Mouse (Mus musculus) small intestine, adult 2 months (tissue): Measurements from ENCODE around the gene Homer2. TPM values are rescaled to one million over a fixed set of nuclear protein-coding genes. Genes with fewer than 3 reads are reported as not detected.
A peak's percentile ranks its signal among the peaks of the same experiment; 100 is the strongest.

ENCODE experiments used
- H3K27ac ChIP-seq: fragments of 200-500 bp; 2 replicates; pipeline ENCODE4 v1.5.1; 2012; ENCODE audit warnings: low read depth, low read length, control low read depth, inconsistent platforms; ENCODE audit not compliant: insufficient read depth
- H3K27me3 ChIP-seq: fragments of 200-500 bp; 2 replicates; pipeline ENCODE4 v1.6.1; 2012; ENCODE audit warnings: mild to moderate bottlenecking, moderate library complexity, low read length, inconsistent platforms; ENCODE audit not compliant: control insufficient read depth, insufficient read depth
- H3K36me3 ChIP-seq: fragments of 200-500 bp; 2 replicates; pipeline ENCODE4 v1.6.1; 2012; ENCODE audit warnings: mild to moderate bottlenecking, low read length, control low read depth, inconsistent platforms; ENCODE audit not compliant: control insufficient read depth, insufficient read depth
- H3K4me1 ChIP-seq: fragments of 200-500 bp; 2 replicates; pipeline ENCODE4 v1.6.1; 2012; ENCODE audit warnings: low read length, inconsistent platforms, mixed read lengths; ENCODE audit not compliant: control insufficient read depth, insufficient read depth, insufficient read length
- H3K4me3 ChIP-seq: fragments of 200-500 bp; 2 replicates; pipeline ENCODE4 v1.5.1; 2012; ENCODE audit warnings: low read depth, mild to moderate bottlenecking, control low read depth, inconsistent platforms, low read length, moderate library complexity
- CTCF ChIP-seq: fragments of 200-500 bp; IDR thresholded peaks from 2 replicates; pipeline ENCODE4 v1.5.1; 2012; ENCODE audit warnings: low read depth, mild to moderate bottlenecking, control low read depth, inconsistent platforms, low read length, moderate library complexity, mixed read lengths; ENCODE audit not compliant: insufficient replicate concordance, insufficient read length; ENCODE audit errors: extremely low read depth
- POLR2A ChIP-seq: fragments of 200-500 bp; IDR thresholded peaks from 2 replicates; pipeline ENCODE4 v1.6.1; 2012; ENCODE audit warnings: low read depth, mild to moderate bottlenecking, control low read depth, inconsistent platforms, low read length, moderate library complexity
- WGBS: fragments of 180-500 bp; shearing (Covaris S2); methylation state at CpG from one replicate; pipeline ENCODE4 v1.1.7; 2018; 5-methylcytosine and 5-hydroxymethylcytosine counted together
- polyA plus RNA-seq: library from polyadenylated mRNA; depleted of rRNA; stranded (reverse); fragments of >200 nt; gene quantifications from 2 replicates; pipeline ENCODE4 v1.2.3, GENCODE M21; 2012

The Homer2 gene
- polyA plus RNA-seq, 1 experiment = 20.2 TPM

GRCm38 (mm10) chr7:81719216-81719661 lies 11.9 kb upstream of the Homer2 start:
- no peak for TF ChIP-seq POLR2A
- TF ChIP-seq CTCF = no peak
- Histone ChIP-seq H3K27ac (no peak overlapping the region), H3K36me3 (no peaks in the 10 kb centered on the region), H3K27me3 (no peaks in the 10 kb centered on the region), H3K4me1 (peaks cover 7% of the 10 kb centered on the region; the same call in 1 of the 2 replicates), H3K4me3 (no peak overlapping the region)
- WGBS = 74% methylated on average over 1 of the region's 1 CpGs

- Histone ChIP-seq H3K4me3 (no peak overlapping the region), H3K4me1 (peaks cover 7% of the 10 kb centered on the region; the same call in 1 of the 2 replicates), H3K36me3 (no peaks in the 10 kb centered on the region), H3K27me3 (no peaks in the 10 kb centered on the region), H3K27ac (no peak overlapping the region)
- WGBS = 76% methylated on average over 1 of the region's 1 CpGs
- TF ChIP-seq CTCF (no peak), POLR2A (no peak)
Measured at GRCm38 (mm10) chr7:81718657-81719056, 11.3 kb upstream of the Homer2 start.

- H3K27ac ChIP-seq = no peak overlapping the region
- H3K4me1 ChIP-seq = peaks cover 4% of the 10 kb centered on the region; the same call in 1 of the 2 replicates
- no peaks in the 10 kb centered on the region for H3K27me3 ChIP-seq
- TF ChIP-seq CTCF = no peak
- no peak for TF ChIP-seq POLR2A
- H3K36me3 ChIP-seq = no peaks in the 10 kb centered on the region
- 91% methylated on average over 4 of the region's 4 CpGs for WGBS
- no peak overlapping the region for H3K4me3 ChIP-seq
Measured at GRCm38 (mm10) chr7:81710166-81710565, 2.8 kb upstream of the Homer2 start.

- H3K4me3 ChIP-seq = no peak overlapping the region
- no peak overlapping the region for H3K27ac ChIP-seq
- H3K36me3 ChIP-seq = no peaks in the 10 kb centered on the region
- no peak for TF ChIP-seq CTCF
- TF ChIP-seq POLR2A = no peak
- H3K4me1 ChIP-seq = peaks cover 4% of the 10 kb centered on the region; the same call in 1 of the 2 replicates
- H3K27me3 ChIP-seq = no peaks in the 10 kb centered on the region
Measured at GRCm38 (mm10) chr7:81708165-81708564, 838 bp upstream of the Homer2 start.

- peak overlapping the region; percentile 27 for H3K27ac ChIP-seq
- no peaks in the 10 kb centered on the region for H3K27me3 ChIP-seq
- WGBS = 1% methylated on average over 113 of the region's 114 CpGs
- no peak for TF ChIP-seq CTCF
- TF ChIP-seq POLR2A = no peak; the same call in 1 of the 2 replicates
- no peaks in the 10 kb centered on the region for H3K36me3 ChIP-seq
- peak overlapping the region; percentile 85 for H3K4me3 ChIP-seq
- peaks cover 4% of the 10 kb centered on the region; the same call in 1 of the 2 replicates for H3K4me1 ChIP-seq
Measured at GRCm38 (mm10) chr7:81706416-81707391, 623 bp downstream of the Homer2 start.

- WGBS = 18% methylated on average over 12 of the region's 12 CpGs
- Histone ChIP-seq H3K4me1 (peaks cover 4% of the 10 kb centered on the region; the same call in 1 of the 2 replicates), H3K4me3 (peak overlapping the region; percentile 85), H3K36me3 (no peaks in the 10 kb centered on the region), H3K27ac (peak overlapping the region; percentile 27), H3K27me3 (no peaks in the 10 kb centered on the region)
- TF ChIP-seq POLR2A (no peak), CTCF (no peak)
Measured at GRCm38 (mm10) chr7:81706027-81706415, 1.3 kb downstream of the Homer2 start.

GRCm38 (mm10) chr7:81698357-81698756 lies 9.0 kb downstream of the Homer2 start:
- H3K27ac ChIP-seq = no peak overlapping the region

More at GRCm38 (mm10) chr7:81698357-81698756, 9.0 kb downstream of the Homer2 start:
- TF ChIP-seq CTCF (no peak), POLR2A (no peak)
- H3K4me1 ChIP-seq = peaks cover 5% of the 10 kb centered on the region; the same call in 1 of the 2 replicates
- no peaks in the 10 kb centered on the region for H3K27me3 ChIP-seq
- H3K4me3 ChIP-seq = no peak overlapping the region
- 92% methylated on average over 13 of the region's 13 CpGs for WGBS
- no peaks in the 10 kb centered on the region for H3K36me3 ChIP-seq
